Mouse (Mus musculus): ENCODE measurements around the gene Hddc3. TPM values are rescaled to one million over a fixed set of nuclear protein-coding genes. Genes with fewer than 3 reads are reported as not detected.
A peak's percentile ranks its signal among the peaks of the same experiment; 100 is the strongest.

Gene Hddc3
- polyA plus RNA-seq, 1 experiment from 2014 or later, result 78.7 TPM

DNA sequence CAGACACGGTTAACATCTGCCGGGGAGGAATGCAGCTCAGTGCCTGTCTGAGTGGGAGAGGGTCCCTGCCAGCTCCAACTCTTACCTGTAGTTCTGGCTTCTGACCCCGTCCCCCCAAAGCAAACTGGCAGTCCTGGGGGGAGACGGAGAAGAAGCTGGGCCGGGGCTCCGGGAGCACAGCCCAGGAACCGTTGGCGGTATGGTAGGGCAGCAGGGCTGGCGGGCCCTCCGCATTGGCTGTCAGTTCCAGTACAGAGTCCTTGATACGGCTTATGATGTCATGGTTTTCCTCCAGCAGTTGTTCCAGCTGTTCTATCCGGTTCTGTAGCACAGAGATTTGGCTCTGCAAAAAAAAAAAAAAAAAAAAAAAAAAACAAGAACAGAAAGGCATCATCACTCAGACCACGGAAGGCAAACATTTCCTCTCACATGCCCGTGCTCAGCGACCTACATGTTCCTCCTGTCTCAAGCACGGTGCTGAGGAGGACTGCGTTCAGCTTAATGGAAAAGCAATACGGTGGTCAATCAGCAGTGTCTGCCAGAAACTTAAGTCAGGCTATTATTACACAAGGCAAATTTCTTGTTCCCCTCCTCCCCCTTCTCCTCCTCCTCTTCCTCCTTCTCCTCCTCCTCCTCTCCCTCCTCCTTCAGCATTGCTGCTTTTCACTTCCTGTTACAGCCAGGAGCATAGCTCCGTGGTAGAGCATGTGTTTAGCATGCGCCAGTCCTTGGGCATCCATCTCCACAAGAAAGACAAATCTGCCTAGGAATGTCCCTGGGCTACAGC is 25.9 kb downstream of the Hddc3 start:
- ATAC-seq (no peak), DNase-seq (ENCODE audit: low read depth, low spot score) (no peak)
- CTCF ChIA-PET, result interaction anchor here (0.8 kb wide), 1 partner anchor 57 kb away, joined by 3 read pairs; no protein-coding TSS in a partner anchor
- H3K27me3 ChIP-seq, result no peaks in the 10 kb centered on the region
- POLR2A ChIA-PET, result interaction anchor here (0.6 kb wide), 1 partner anchor 165 kb away, joined by 4 read pairs; no protein-coding TSS in a partner anchor
- no peak for TF ChIP-seq CTCF (IDR thresholded peaks at IDR 0.05)
- in situ Hi-C loops (cut with MboI; ENCODE audit: low pct_unique_long_range_greater_than_20kb), result no loop called here

DNA sequence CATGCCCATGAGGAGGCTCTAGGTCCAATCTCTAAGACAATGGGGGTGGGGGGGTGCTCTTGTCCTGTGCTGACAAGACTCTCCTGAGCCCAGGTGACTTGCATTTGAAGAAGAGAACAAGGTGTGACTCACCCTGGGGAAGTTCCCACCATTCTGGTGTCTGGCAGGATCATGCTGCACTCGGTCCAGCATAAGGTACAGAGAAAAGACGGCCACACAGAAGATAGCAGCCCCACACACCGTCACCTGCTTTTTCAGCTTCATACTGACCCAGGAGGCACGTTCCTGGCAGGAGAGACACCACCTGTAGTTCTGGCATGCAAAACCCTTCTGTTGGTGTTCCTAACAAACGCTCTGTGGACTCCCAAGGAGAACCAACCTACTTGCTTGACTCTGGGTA is 26.6 kb downstream of the Hddc3 start:
- H3K27me3 ChIP-seq, result no peaks in the 10 kb centered on the region
- ChIA-PET CTCF (interaction anchor here (0.8 to 1.6 kb wide), 5 partner anchors 12 to 117 kb away, joined by 3 to 5 read pairs (median 4); no protein-coding TSS in a partner anchor), POLR2A (interaction anchor here (0.6 kb wide), 1 partner anchor 1430 kb away, joined by 4 read pairs; no protein-coding TSS in a partner anchor)
- in situ Hi-C loops (cut with MboI; ENCODE audit: low pct_unique_long_range_greater_than_20kb), result no loop called here
- TF ChIP-seq CTCF (IDR thresholded peaks at IDR 0.05), result no peak
- ATAC-seq (no peak), DNase-seq (ENCODE audit: low read depth, low spot score) (no peak)

- TF ChIP-seq CTCF (IDR thresholded peaks at IDR 0.05), result no peak
- in situ Hi-C loops (cut with MboI; ENCODE audit: low pct_unique_long_range_greater_than_20kb), result no loop called here
- DNase-seq (ENCODE audit: low read depth, low spot score), result no peak
- H3K27me3 ChIP-seq, result no peaks in the 10 kb centered on the region
- ChIA-PET POLR2A (interaction anchor here (0.6 to 0.8 kb wide), 2 partner anchors 30 to 1429 kb away, joined by 3 to 4 read pairs; no protein-coding TSS in a partner anchor), CTCF (interaction anchor here (0.8 to 1.6 kb wide), 7 partner anchors 10 to 116 kb away, joined by 3 to 7 read pairs (median 4); partner anchors contain the start of gene Hddc3)
- ATAC-seq, result no peak
Measured at GRCm38 (mm10) chr7:80369967-80370431, 27.1 kb downstream of the Hddc3 start.

GRCm38 (mm10) chr7:80370649-80371040 is 27.7 kb downstream of the Hddc3 start:
- no peak for TF ChIP-seq CTCF (IDR thresholded peaks at IDR 0.05)
- no peak for DNase-seq (ENCODE audit: low read depth, low spot score)
- in situ Hi-C loops (cut with MboI; ENCODE audit: low pct_unique_long_range_greater_than_20kb), result no loop called here
- no peaks in the 10 kb centered on the region for H3K27me3 ChIP-seq
- ATAC-seq, result peak; percentile 45
- CTCF ChIA-PET, result interaction anchor here (1.1 to 1.6 kb wide), 6 partner anchors 9 to 116 kb away, joined by 3 to 7 read pairs (median 4); partner anchors contain the start of gene Hddc3
- POLR2A ChIA-PET, result interaction anchor here (0.8 kb wide), 1 partner anchor 31 kb away, joined by 3 read pairs; no protein-coding TSS in a partner anchor

GRCm38 (mm10) chr7:80371041-80371751 is 28.3 kb downstream of the Hddc3 start, which contains the start of gene Man2a2:
Man2a2 (minus strand) TSS chr7:80371375.
- ATAC-seq, result peak; percentile 32
- ChIA-PET POLR2A (interaction anchor here (0.8 kb wide), 1 partner anchor 31 kb away, joined by 3 read pairs; no protein-coding TSS in a partner anchor), CTCF (interaction anchor here (1.1 to 2.7 kb wide), 7 partner anchors 9 to 115 kb away, joined by 3 to 23 read pairs (median 5); partner anchors contain the start of genes Hddc3 and Unc45a)
- H3K27me3 ChIP-seq, result no peaks in the 10 kb centered on the region
- no peak for DNase-seq (ENCODE audit: low read depth, low spot score)
- no peak for TF ChIP-seq CTCF (IDR thresholded peaks at IDR 0.05)
- in situ Hi-C loops (cut with MboI; ENCODE audit: low pct_unique_long_range_greater_than_20kb), result no loop called here

DNA sequence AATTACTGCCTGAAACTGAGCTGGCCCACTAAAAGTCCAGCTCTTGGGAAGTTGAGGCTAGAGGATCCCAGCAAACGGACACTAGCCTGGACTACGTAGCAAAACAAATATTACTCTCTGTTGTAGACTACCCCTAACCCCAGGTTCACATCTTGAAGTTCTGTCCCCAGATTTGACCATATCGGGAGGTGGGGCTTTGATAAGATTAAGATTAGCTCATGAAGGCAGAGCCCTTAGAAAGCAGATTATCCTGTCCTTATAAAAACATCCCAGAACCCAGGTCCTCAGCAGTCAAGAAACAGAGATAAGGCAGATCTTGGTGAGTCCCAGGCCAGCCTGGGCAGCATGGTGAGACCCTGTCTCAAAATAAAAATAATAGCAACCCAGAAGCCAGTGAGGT is 29.3 kb downstream of the Hddc3 start:
- ATAC-seq (no peak), DNase-seq (ENCODE audit: low read depth, low spot score) (no peak)
- TF ChIP-seq CTCF (IDR thresholded peaks at IDR 0.05), result no peak
- ChIA-PET CTCF (interaction anchor here (0.7 to 2.7 kb wide), 2 partner anchors 11 to 30 kb away, joined by 3 to 23 read pairs; partner anchors contain the start of genes Hddc3 and Unc45a), POLR2A (interaction anchor here (0.6 kb wide), 1 partner anchor 36 kb away, joined by 4 read pairs; no protein-coding TSS in a partner anchor)
- in situ Hi-C loops (cut with MboI; ENCODE audit: low pct_unique_long_range_greater_than_20kb), result no loop called here
- H3K27me3 ChIP-seq, result no peaks in the 10 kb centered on the region

DNA sequence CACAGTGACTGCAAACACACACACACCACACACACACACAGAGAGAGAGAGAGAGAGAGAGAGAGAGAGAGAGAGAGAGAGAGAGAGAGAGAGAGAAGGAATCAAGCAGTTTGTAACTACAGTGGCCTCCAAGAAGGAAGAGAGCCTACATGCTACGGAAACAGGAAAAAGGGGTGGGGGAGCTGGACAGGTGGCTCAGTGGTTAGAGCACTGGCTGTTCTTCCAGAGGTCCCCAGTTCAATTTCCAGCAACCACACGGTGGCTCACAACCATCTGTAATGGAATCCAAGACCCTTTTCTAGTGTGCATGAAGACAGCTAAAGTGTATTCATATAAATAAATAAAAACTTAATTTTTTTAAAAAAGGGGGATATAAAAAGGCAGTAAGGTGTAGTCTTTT is 29.8 kb downstream of the Hddc3 start:
- POLR2A ChIA-PET, result interaction anchor here (0.6 to 0.9 kb wide), 2 partner anchors 9 to 37 kb away, joined by 3 to 4 read pairs; no protein-coding TSS in a partner anchor
- H3K27me3 ChIP-seq, result no peaks in the 10 kb centered on the region
- no peak for DNase-seq (ENCODE audit: low read depth, low spot score)
- CTCF ChIA-PET, result interaction anchor here (2.7 kb wide), 1 partner anchor 31 kb away, joined by 23 read pairs; the partner anchor contains the start of genes Hddc3 and Unc45a
- in situ Hi-C loops (cut with MboI; ENCODE audit: low pct_unique_long_range_greater_than_20kb), result no loop called here
- no peak for TF ChIP-seq CTCF (IDR thresholded peaks at IDR 0.05)
- no peak for ATAC-seq

DNA sequence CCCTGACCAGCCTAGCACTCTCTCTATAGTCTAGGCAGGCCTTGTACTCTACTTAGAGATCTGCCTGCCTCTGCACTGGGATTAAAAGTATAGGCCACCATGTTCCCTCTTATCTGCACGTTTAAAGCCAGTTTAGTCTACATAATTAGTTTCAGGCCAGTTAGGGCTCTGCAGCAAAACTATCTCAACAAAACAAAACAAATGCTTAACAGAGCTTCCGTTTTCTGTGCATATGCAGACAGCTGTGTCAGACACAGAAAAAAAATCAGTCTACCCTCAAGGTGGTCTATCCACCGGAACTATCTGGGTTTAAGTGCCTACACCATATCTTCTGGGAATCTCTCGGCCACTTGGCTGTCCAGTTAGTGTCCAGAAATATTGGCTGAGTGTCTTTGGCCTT is 30.4 kb downstream of the Hddc3 start:
- DNase-seq (ENCODE audit: low read depth, low spot score), result no peak
- ATAC-seq, result no peak
- in situ Hi-C loops (cut with MboI; ENCODE audit: low pct_unique_long_range_greater_than_20kb), result no loop called here
- POLR2A ChIA-PET, result interaction anchor here (0.9 kb wide), 1 partner anchor 9 kb away, joined by 3 read pairs; no protein-coding TSS in a partner anchor
- no peaks in the 10 kb centered on the region for H3K27me3 ChIP-seq
- CTCF ChIA-PET, result interaction anchor here (2.7 kb wide), 1 partner anchor 31 kb away, joined by 23 read pairs; the partner anchor contains the start of genes Hddc3 and Unc45a
- TF ChIP-seq CTCF (IDR thresholded peaks at IDR 0.05), result no peak

GRCm38 (mm10) chr7:80373850-80374249 is 30.9 kb downstream of the Hddc3 start:
- DNase-seq (ENCODE audit: low read depth, low spot score) (no peak), ATAC-seq (no peak)
- no peak for TF ChIP-seq CTCF (IDR thresholded peaks at IDR 0.05)
- in situ Hi-C loops (cut with MboI; ENCODE audit: low pct_unique_long_range_greater_than_20kb), result no loop called here
- ChIA-PET CTCF (interaction anchor here (2.7 kb wide), 1 partner anchor 32 kb away, joined by 23 read pairs; the partner anchor contains the start of genes Hddc3 and Unc45a), POLR2A (no interaction called here)
- H3K27me3 ChIP-seq, result no peaks in the 10 kb centered on the region

- POLR2A ChIA-PET, result no interaction called here
- CTCF ChIA-PET, result interaction anchor here (2.7 kb wide), 1 partner anchor 32 kb away, joined by 23 read pairs; the partner anchor contains the start of genes Hddc3 and Unc45a
- no peaks in the 10 kb centered on the region for H3K27me3 ChIP-seq
- TF ChIP-seq CTCF (IDR thresholded peaks at IDR 0.05), result no peak
- DNase-seq (ENCODE audit: low read depth, low spot score), result no peak
- ATAC-seq, result no peak
- in situ Hi-C loops (cut with MboI; ENCODE audit: low pct_unique_long_range_greater_than_20kb), result no loop called here
Measured at GRCm38 (mm10) chr7:80374280-80374679, 31.4 kb downstream of the Hddc3 start.

Measured in Patski (cell line).